Mouse (Mus musculus) midbrain, embryonic 10.5 days (tissue): ENCODE data around the gene Emx2. TPM values are rescaled to one million over a fixed set of nuclear protein-coding genes. Genes with fewer than 3 reads are reported as not detected.

Experiments
- DNase-seq: peaks from one replicate; pipeline ENCODE4 v3.0.0-alpha.2; 2017; ENCODE audit warnings: low spot score
- H3K27ac ChIP-seq: fragments of 300-500 bp; sonication (generic); replicated peaks from 2 replicates; pipeline ENCODE4 v1.5.1; 2016; ENCODE audit warnings: mild to moderate bottlenecking
- H3K27me3 ChIP-seq: fragments of 300-500 bp; sonication (generic); 2 replicates; pipeline ENCODE4 v1.6.1; 2016; ENCODE audit warnings: low read depth, mild to moderate bottlenecking; ENCODE audit not compliant: poor library complexity, severe bottlenecking
- H3K36me3 ChIP-seq: fragments of 300-500 bp; sonication (generic); 2 replicates; pipeline ENCODE4 v1.6.1; 2016; ENCODE audit warnings: mild to moderate bottlenecking, moderate library complexity
- H3K4me1 ChIP-seq: fragments of 300-500 bp; sonication (generic); 2 replicates; pipeline ENCODE4 v1.6.1; 2016
- H3K4me3 ChIP-seq: fragments of 300-500 bp; sonication (generic); 2 replicates; pipeline ENCODE4 v1.5.1; 2016; ENCODE audit warnings: mild to moderate bottlenecking, moderate library complexity
- H3K9me3 ChIP-seq: fragments of 300-500 bp; sonication (generic); replicated peaks from 2 replicates; pipeline ENCODE4 v1.6.1; 2016; ENCODE audit warnings: mild to moderate bottlenecking
- WGBS: fragments of 180-500 bp; shearing (Covaris S2); methylation state at CpG from one replicate; pipeline ENCODE4 v1.1.7; 2016; 5-methylcytosine and 5-hydroxymethylcytosine counted together
- polyA plus RNA-seq: library from polyadenylated mRNA; unstranded; fragments of >200 nt; fragmentation: Nextera tagmentation; extraction: Ambion mirVana; gene quantifications from 2 replicates; pipeline ENCODE4 v1.2.1, GENCODE M21; 2016

Gene Emx2
- polyA plus RNA-seq, 1 experiment from 2014 or later = 8.7 TPM

- peak; percentile 54 for DNase-seq
- Histone ChIP-seq H3K9me3 (no peaks in the 10 kb centered on the region), H3K4me3 (peak overlapping the region; percentile 1; the same call in 1 of the 2 replicates), H3K4me1 (peaks cover 86% of the 10 kb centered on the region), H3K27me3 (peaks cover 100% of the 10 kb centered on the region), H3K27ac (no peak overlapping the region; the same call in 1 of the 2 replicates), H3K36me3 (no peaks in the 10 kb centered on the region)
- under 1% methylated on average over 10 of the region's 10 CpGs for WGBS
Observed at GRCm38 (mm10) chr19:59465751-59466410, 7.7 kb downstream of the Emx2 start.

- Histone ChIP-seq H3K27me3 (peaks cover 100% of the 10 kb centered on the region), H3K4me1 (peaks cover 89% of the 10 kb centered on the region), H3K27ac (peak overlapping the region; percentile 65), H3K4me3 (peak overlapping the region; percentile 36; the same call in 1 of the 2 replicates), H3K9me3 (no peaks in the 10 kb centered on the region), H3K36me3 (no peaks in the 10 kb centered on the region)
- WGBS = under 1% methylated on average over 6 of the region's 6 CpGs
- DNase-seq = peak; percentile 39
Observed at GRCm38 (mm10) chr19:59466417-59466937, 8.3 kb downstream of the Emx2 start.

DNA sequence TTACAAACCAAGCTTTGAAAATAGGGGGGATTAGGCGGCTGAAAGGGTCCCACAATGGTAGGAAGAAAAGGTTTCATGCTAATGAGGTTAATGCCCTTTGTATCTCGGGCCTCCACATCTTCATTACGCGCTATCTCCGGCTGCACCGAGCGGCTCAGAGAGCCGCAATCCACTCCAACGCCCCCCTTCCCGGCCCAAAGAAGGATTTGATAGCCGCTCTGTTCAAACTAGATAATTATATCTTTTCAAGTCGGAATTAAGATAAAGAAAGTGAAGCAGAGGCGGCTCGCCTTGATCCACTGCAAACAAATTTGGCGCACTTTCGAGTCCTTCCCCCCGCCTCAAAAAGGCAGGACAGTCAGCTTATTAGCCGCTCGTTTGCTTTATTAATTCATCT lies 8.8 kb downstream of the Emx2 start:
- under 1% methylated on average over 19 of the region's 19 CpGs for whole genome bisulfite sequencing
- Histone ChIP-seq H3K27me3 (peaks cover 100% of the 10 kb centered on the region), H3K4me3 (peak overlapping the region; percentile 36), H3K27ac (no peak overlapping the region; the same call in 1 of the 2 replicates), H3K9me3 (no peaks in the 10 kb centered on the region), H3K36me3 (no peaks in the 10 kb centered on the region), H3K4me1 (peaks cover 89% of the 10 kb centered on the region)
- no peak for DNase-seq

DNA sequence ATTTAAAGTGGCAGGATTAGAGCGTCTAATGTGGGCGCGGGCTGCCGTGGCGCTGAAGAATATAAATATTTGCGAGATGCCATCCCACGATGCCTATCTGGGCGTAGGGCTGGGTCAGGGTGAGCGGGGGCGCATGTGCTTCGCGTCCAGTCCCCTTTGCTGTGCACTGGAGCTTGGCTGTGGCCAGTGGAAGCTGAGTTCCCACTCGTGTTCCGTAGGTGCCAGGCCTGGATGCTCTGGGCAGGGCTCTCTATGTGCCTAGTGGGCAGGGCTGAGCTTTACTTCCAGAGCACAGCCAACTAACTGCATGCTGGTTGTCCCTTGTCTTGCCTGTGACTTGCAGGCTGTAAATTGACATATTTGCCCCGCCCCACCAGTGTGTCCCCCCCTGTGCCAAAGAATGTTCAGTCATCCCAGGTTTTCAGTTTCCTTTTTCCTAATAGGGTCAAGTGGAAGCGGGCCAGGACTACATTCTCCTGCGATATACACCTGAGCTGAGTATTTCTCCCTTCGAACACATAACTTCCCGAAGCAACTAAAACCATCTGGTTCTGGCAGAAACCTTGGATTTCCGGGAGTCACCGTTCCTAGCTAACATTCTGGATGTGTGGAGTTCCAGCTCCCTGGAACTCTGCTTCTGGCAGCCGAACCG lies 9.4 kb downstream of the Emx2 start:
- DNase-seq = peak; percentile 61
- peak overlapping the region; percentile 49 for H3K27ac ChIP-seq
- no peaks in the 10 kb centered on the region for H3K36me3 ChIP-seq
- H3K4me3 ChIP-seq = peak overlapping the region; percentile 36
- under 1% methylated on average over 23 of the region's 23 CpGs for WGBS
- H3K27me3 ChIP-seq = peaks cover 100% of the 10 kb centered on the region
- H3K4me1 ChIP-seq = peaks cover 87% of the 10 kb centered on the region
- H3K9me3 ChIP-seq = no peaks in the 10 kb centered on the region

- no peaks in the 10 kb centered on the region for H3K9me3 ChIP-seq
- H3K27ac ChIP-seq = peak overlapping the region; percentile 49
- peaks cover 82% of the 10 kb centered on the region for H3K4me1 ChIP-seq
- H3K27me3 ChIP-seq = peaks cover 100% of the 10 kb centered on the region
- WGBS = 2% methylated on average over 26 of the region's 27 CpGs
- H3K4me3 ChIP-seq = peak overlapping the region; percentile 39
- DNase-seq = peak; percentile 40
- H3K36me3 ChIP-seq = no peaks in the 10 kb centered on the region
Observed at GRCm38 (mm10) chr19:59468065-59468810, 10.1 kb downstream of the Emx2 start.

DNA sequence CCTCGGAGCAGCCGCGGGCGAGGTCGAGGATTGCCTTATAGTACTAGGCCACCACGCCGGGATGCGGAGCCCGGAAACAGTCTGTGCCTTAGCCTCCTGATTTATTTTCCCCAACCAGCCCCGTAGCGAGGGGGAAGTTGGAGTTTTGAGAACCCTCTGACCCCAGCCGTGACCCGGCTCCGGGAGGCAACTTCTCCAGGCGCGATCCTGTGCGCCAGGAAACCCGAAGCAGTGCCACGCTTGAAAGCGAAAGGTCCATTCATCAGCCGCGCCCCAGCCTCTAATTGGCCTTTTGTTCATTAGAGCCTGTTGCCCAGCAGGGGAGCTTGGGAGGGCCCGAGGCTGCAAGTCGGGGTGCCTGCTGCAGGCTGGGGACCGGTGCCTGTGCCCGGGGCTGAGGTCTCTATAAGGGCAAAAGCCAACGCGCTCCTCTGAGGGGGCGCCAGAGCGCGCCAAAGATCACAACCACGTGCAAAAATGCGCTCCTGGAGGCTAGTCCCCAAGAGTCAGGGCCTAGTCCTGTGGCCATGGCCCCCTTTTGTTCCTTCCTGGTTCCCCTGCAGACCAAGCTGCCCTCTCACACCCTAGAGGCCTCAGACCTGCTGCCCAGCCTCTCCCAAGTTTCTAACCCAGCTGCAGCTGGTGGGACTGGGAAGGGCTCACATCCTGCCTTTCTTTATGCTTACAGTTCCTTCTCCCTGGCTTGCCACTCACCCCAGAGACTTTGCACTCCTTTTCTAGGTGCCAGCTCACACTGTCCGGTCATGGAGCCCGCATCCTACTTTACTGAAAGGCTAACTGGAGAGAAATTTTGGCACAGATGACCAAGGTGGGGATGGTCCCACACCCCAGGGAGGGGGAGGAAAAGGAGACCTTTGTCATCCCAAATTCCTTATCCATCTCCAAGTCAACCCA lies 11.1 kb downstream of the Emx2 start:
- Histone ChIP-seq H3K27me3 (peaks cover 98% of the 10 kb centered on the region), H3K4me1 (peaks cover 72% of the 10 kb centered on the region), H3K27ac (peak overlapping the region; percentile 56; the same call in 1 of the 2 replicates), H3K9me3 (no peaks in the 10 kb centered on the region), H3K4me3 (peak overlapping the region; percentile 39), H3K36me3 (no peaks in the 10 kb centered on the region)
- peak; percentile 71 for DNase-seq
- under 1% methylated on average over 35 of the region's 35 CpGs for WGBS

- WGBS = 7% methylated on average over 11 of the region's 11 CpGs
- DNase-seq = no peak
- Histone ChIP-seq H3K4me3 (no peak overlapping the region), H3K27me3 (peaks cover 96% of the 10 kb centered on the region), H3K9me3 (no peaks in the 10 kb centered on the region), H3K4me1 (peaks cover 65% of the 10 kb centered on the region), H3K36me3 (no peaks in the 10 kb centered on the region), H3K27ac (no peak overlapping the region)
Observed at GRCm38 (mm10) chr19:59470074-59470630, 12.0 kb downstream of the Emx2 start.

DNA sequence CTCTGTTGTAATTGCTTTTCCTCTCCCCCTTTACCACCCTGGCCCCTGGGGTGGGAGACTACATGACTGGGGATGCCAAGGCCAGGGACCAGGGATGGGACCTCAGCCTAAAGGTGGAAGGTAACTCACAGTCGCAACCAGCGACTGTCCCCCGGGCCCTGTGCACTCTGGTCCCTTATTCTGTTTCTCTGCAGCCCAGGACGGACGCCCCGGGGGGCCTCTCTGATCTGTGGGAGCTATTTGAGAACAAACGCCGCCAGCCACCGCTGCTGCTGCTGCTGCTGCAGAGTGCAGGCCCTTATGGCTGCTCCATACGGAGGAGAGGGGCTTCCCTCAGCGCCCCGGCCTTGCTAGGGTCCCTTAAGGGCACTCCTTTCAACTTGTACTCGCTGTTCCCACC lies 12.7 kb downstream of the Emx2 start:
- peak overlapping the region; percentile 43; the same call in 1 of the 2 replicates for H3K27ac ChIP-seq
- peaks cover 92% of the 10 kb centered on the region for H3K27me3 ChIP-seq
- no peak for DNase-seq
- H3K9me3 ChIP-seq = no peaks in the 10 kb centered on the region
- 1% methylated on average over 13 of the region's 13 CpGs for WGBS
- H3K36me3 ChIP-seq = no peaks in the 10 kb centered on the region
- H3K4me3 ChIP-seq = peak overlapping the region; percentile 33
- peaks cover 58% of the 10 kb centered on the region for H3K4me1 ChIP-seq

GRCm38 (mm10) chr19:59472844-59473243 lies 14.7 kb downstream of the Emx2 start:
- peaks cover 38% of the 10 kb centered on the region for H3K4me1 ChIP-seq
- no peak overlapping the region for H3K27ac ChIP-seq
- no peak overlapping the region for H3K4me3 ChIP-seq
- H3K27me3 ChIP-seq = peaks cover 72% of the 10 kb centered on the region
- no peaks in the 10 kb centered on the region for H3K9me3 ChIP-seq
- DNase-seq = no peak
- WGBS = 87% methylated on average over 2 of the region's 2 CpGs
- no peaks in the 10 kb centered on the region for H3K36me3 ChIP-seq

- DNase-seq = no peak
Observed at GRCm38 (mm10) chr19:59479912-59480311, 21.7 kb downstream of the Emx2 start.

GRCm38 (mm10) chr19:59480563-59480962 lies 22.4 kb downstream of the Emx2 start:
- Histone ChIP-seq H3K27ac (no peak overlapping the region), H3K4me1 (no peaks in the 10 kb centered on the region), H3K36me3 (no peaks in the 10 kb centered on the region), H3K9me3 (no peaks in the 10 kb centered on the region), H3K4me3 (no peak overlapping the region), H3K27me3 (no peaks in the 10 kb centered on the region)
- no peak for DNase-seq
- 89% methylated on average over 3 of the region's 3 CpGs for WGBS

More at GRCm38 (mm10) chr19:59479912-59480311, 21.7 kb downstream of the Emx2 start:
- no peaks in the 10 kb centered on the region for H3K36me3 ChIP-seq
- H3K9me3 ChIP-seq = no peaks in the 10 kb centered on the region
- 0 out of 2 replicates have a peak, but pooled peaks cover 6% of the 10 kb centered on the region for H3K27me3 ChIP-seq
- WGBS = 80% methylated on average over 3 of the region's 3 CpGs
- H3K4me1 ChIP-seq = no peaks in the 10 kb centered on the region
- H3K27ac ChIP-seq = no peak overlapping the region
- H3K4me3 ChIP-seq = no peak overlapping the region
